Mouse (Mus musculus): ENCODE data around the gene Cd19. TPM values are rescaled to one million over a fixed set of nuclear protein-coding genes. Genes with fewer than 3 reads are reported as not detected.

Cd19 gene
- 1,144 to 1,180 TPM (median 1,152 TPM) in 4 replicates for total RNA-seq (2023)

GRCm38 (mm10) chr7:126414725-126415124, at the start of gene Cd19:
Gene Cd19, minus strand, starts transcription at chr7:126414889.

GRCm38 (mm10) chr7:126463004-126463403, 48.3 kb upstream of the Cd19 start, which contains the start of gene Atp2a1:
Gene Atp2a1, minus strand, starts transcription at chr7:126463108.

GRCm38 (mm10) chr7:126428631-126429502, 14.2 kb upstream of the Cd19 start, which contains the start of gene Rabep2:
Gene Rabep2, plus strand, starts transcription at chr7:126428759.

GRCm38 (mm10) chr7:126396298-126397119, 18.2 kb downstream of the Cd19 start, which contains the start of gene Nfatc2ip:
Gene Nfatc2ip, minus strand, starts transcription at chr7:126396737.

GRCm38 (mm10) chr7:126377278-126378158, 37.2 kb downstream of the Cd19 start, which contains the start of gene Spns1:
Gene Spns1, minus strand, starts transcription at chr7:126377450.

GRCm38 (mm10) chr7:126369393-126369792, 45.3 kb downstream of the Cd19 start, which contains the start of gene Lat:
Gene Lat, minus strand, starts transcription at chr7:126369570.

Other genes with a start within 250 kb of the Cd19 start
- 176 to 199 TPM (median 189 TPM) in 4 replicates for gene Xpo6, start 214.4 kb downstream of the Cd19 start, total RNA-seq (2023)
- gene Sbk1, start 142.3 kb downstream of the Cd19 start, total RNA-seq (2023) = 160 to 180 TPM (median 165 TPM) in 4 replicates
- 3.4 to 5.0 TPM (median 4.2 TPM) in 4 replicates for gene Lat, start 45.3 kb downstream of the Cd19 start, total RNA-seq (2023)
- gene Spns1, start 37.4 kb downstream of the Cd19 start, total RNA-seq (2023) = 63.0 to 68.9 TPM (median 66.1 TPM) in 4 replicates
- gene Nfatc2ip, start 18.2 kb downstream of the Cd19 start, total RNA-seq (2023) = 27.8 to 30.2 TPM (median 28.4 TPM) in 4 replicates
- 118 to 128 TPM (median 120 TPM) in 4 replicates for gene Rabep2, start 13.9 kb upstream of the Cd19 start, total RNA-seq (2023)
- gene Atp2a1, start 48.2 kb upstream of the Cd19 start, total RNA-seq (2023) = 0.15 to 0.72 TPM (median 0.34 TPM) in 4 replicates
- gene Sh2b1, start 60.5 kb upstream of the Cd19 start, total RNA-seq (2023) = 69.8 to 81.3 TPM (median 71.0 TPM) in 4 replicates
- gene Tufm, start 72.5 kb upstream of the Cd19 start, total RNA-seq (2023) = 46.5 to 61.1 TPM (median 51.6 TPM) in 4 replicates
- 208 to 212 TPM (median 210 TPM) in 4 replicates for gene Atxn2l, start 88.5 kb upstream of the Cd19 start, total RNA-seq (2023)
- 130 to 146 TPM (median 143 TPM) in 4 replicates for gene Eif3c, start 151.5 kb upstream of the Cd19 start, total RNA-seq (2023)
- 1.7 to 3.9 TPM (median 2.4 TPM) in 4 replicates for gene Apobr, start 170.1 kb upstream of the Cd19 start, total RNA-seq (2023)
- 60.3 to 80.2 TPM (median 76.1 TPM) in 4 replicates for gene Cln3, start 170.9 kb upstream of the Cd19 start, total RNA-seq (2023)
- gene Il27, start 180.1 kb upstream of the Cd19 start, total RNA-seq (2023) = not detected in 4 replicates
- gene Nupr1, start 216.0 kb upstream of the Cd19 start, total RNA-seq (2023) = not detected in 4 replicates
- gene Sgf29, start 234.4 kb upstream of the Cd19 start, total RNA-seq (2023) = 56.8 to 72.7 TPM (median 63.1 TPM) in 4 replicates